Mouse (Mus musculus) hindbrain, embryonic 13.5 days (tissue): ENCODE data around the gene Plaa. TPM values are rescaled to one million over a fixed set of nuclear protein-coding genes. Genes with fewer than 3 reads are reported as not detected.

ENCODE experiments used
- ATAC-seq: fragments of 200-750 bp; cut with Nextera tagmentation; 2 replicates; pipeline ENCODE4 v1.8.0; 2017; ENCODE audit warnings: moderate TSS enrichment; ENCODE audit not compliant: low FRiP score
- H3K27ac ChIP-seq: fragments of 300-500 bp; sonication (generic); 2 replicates; pipeline ENCODE4 v1.5.1; 2015; ENCODE audit warnings: inconsistent platforms, mild to moderate bottlenecking, moderate library complexity
- H3K27me3 ChIP-seq: fragments of 300-500 bp; sonication (generic); 2 replicates; pipeline ENCODE4 v1.6.1; 2015; ENCODE audit warnings: mild to moderate bottlenecking, inconsistent platforms
- H3K36me3 ChIP-seq: fragments of 300-500 bp; sonication (generic); 2 replicates; pipeline ENCODE4 v1.6.1; 2015; ENCODE audit warnings: mild to moderate bottlenecking, inconsistent platforms
- H3K4me1 ChIP-seq: fragments of 300-500 bp; sonication (generic); replicated peaks from 2 replicates; pipeline ENCODE4 v1.6.1; 2015; ENCODE audit warnings: inconsistent platforms
- H3K4me2 ChIP-seq: fragments of 300-500 bp; sonication (generic); 2 replicates; pipeline ENCODE4 v1.6.1; 2015; ENCODE audit warnings: inconsistent platforms, mild to moderate bottlenecking, moderate library complexity
- H3K4me3 ChIP-seq: fragments of 300-500 bp; sonication (generic); 2 replicates; pipeline ENCODE4 v1.5.1; 2015; ENCODE audit warnings: mild to moderate bottlenecking, inconsistent platforms
- H3K9ac ChIP-seq: fragments of 300-500 bp; sonication (generic); 2 replicates; pipeline ENCODE4 v1.6.1; 2015; ENCODE audit warnings: mild to moderate bottlenecking, inconsistent platforms
- H3K9me3 ChIP-seq: fragments of 300-500 bp; sonication (generic); 2 replicates; pipeline ENCODE4 v1.6.1; 2016; ENCODE audit warnings: inconsistent platforms
- WGBS: fragments of 180-500 bp; shearing (Covaris S2); methylation state at CpG from one replicate; pipeline ENCODE4 v1.1.7; 2015; 5-methylcytosine and 5-hydroxymethylcytosine counted together
- polyA plus RNA-seq: library from polyadenylated mRNA; unstranded; fragments of >200 nt; fragmentation: Nextera tagmentation; extraction: Ambion mirVana; gene quantifications from 2 replicates; pipeline ENCODE4 v1.2.1, GENCODE M21; 2015

The Plaa gene
- polyA plus RNA-seq, 1 experiment from 2014 or later, result 81.0 TPM

DNA sequence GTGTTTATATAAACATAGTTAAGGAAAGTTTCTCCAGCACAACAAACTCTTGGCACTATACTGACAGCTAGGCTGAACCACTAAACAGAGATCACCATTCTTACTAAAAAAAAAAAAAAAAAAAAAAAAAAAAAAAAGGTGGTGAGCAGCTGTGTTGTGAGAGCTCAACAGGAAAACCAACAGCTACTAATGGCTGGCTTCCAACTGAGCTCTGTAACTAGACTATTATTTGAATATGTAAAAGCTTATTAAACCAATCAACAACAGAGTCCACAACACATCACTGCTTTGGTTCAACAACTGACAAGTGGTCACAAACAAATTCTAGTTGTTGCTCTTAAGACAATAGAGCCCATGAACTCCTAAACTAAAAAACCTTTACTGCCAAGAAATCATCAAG lies 69.8 kb downstream of the Plaa start:
- Histone ChIP-seq H3K36me3 (peaks cover 12% of the 10 kb centered on the region), H3K27me3 (no peaks in the 10 kb centered on the region), H3K27ac (no peak overlapping the region), H3K4me1 (no peaks in the 10 kb centered on the region), H3K4me2 (no peak overlapping the region), H3K4me3 (no peak overlapping the region), H3K9me3 (no peaks in the 10 kb centered on the region), H3K9ac (no peak overlapping the region)
- no peak for ATAC-seq

DNA sequence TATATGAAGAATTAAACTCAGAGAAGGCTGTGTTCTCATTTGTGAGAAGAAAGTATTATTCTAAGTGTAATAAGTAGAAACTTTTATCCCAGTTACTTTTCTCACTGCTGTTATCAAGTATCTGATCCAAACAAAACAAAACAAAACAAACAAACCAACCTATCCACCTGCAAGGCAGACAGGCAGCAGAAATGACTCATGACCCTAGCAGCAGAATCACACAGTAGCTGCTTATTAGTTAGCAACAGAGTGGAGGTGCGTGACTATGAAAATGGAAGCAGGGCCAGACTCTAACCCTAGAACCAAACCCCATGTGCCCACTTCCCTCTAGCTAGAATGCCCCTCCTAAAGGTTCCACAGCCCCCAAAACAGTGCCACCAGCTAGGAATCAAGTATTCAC lies 73.6 kb downstream of the Plaa start:
- Histone ChIP-seq H3K27ac (no peak overlapping the region), H3K27me3 (no peaks in the 10 kb centered on the region), H3K9me3 (no peaks in the 10 kb centered on the region), H3K9ac (no peak overlapping the region), H3K4me3 (no peak overlapping the region), H3K4me1 (no peaks in the 10 kb centered on the region), H3K4me2 (no peak overlapping the region), H3K36me3 (peaks cover 1% of the 10 kb centered on the region; the same call in 1 of the 2 replicates)
- no peak for ATAC-seq
- WGBS, result 95% methylated on average over 1 of the region's 1 CpGs

DNA sequence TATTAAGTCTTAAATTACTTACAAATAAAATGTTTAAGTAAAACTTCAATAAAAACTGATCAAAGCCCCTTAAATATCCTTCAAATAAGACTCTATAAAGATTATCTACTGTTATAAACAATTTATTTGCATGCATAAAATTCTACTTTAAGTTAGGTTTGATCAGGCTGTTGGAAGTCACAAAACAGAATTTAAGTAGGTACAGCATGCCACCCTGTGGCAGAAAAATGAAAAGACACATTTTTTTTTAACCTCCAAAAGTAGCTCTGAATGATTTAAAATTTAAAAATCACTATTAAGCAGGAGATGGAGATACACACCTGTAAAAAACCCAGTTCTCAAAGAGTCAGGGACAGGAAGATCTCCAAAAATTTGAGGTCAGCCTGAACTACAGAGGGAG lies 79.7 kb downstream of the Plaa start:
- Histone ChIP-seq H3K9ac (no peak overlapping the region), H3K36me3 (no peaks in the 10 kb centered on the region), H3K27ac (no peak overlapping the region), H3K9me3 (no peaks in the 10 kb centered on the region), H3K27me3 (no peaks in the 10 kb centered on the region), H3K4me2 (no peak overlapping the region), H3K4me1 (no peaks in the 10 kb centered on the region), H3K4me3 (no peak overlapping the region)
- no peak for ATAC-seq

DNA sequence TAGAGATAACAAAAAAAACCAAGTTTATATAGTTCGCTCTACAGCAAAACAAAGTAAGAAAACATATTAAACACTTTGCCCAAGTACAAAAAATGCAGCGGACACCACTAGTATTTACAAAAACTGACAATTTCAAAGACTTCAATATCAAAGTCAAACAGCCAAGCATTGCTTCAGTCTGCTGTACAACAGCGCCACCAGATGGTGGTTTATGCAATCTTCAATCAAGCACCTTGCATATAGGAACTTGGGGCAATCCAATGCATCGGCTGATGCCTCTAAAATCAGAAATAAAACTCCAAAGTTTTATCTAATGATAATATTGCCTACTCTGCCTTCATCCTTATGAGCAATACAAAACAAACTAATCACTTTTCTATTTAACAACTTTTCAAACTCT lies 85.4 kb downstream of the Plaa start:
- H3K36me3 ChIP-seq, result peaks cover 13% of the 10 kb centered on the region
- no peak overlapping the region for H3K27ac ChIP-seq
- no peak overlapping the region for H3K4me3 ChIP-seq
- no peaks in the 10 kb centered on the region for H3K27me3 ChIP-seq
- no peak for ATAC-seq
- no peaks in the 10 kb centered on the region for H3K9me3 ChIP-seq
- H3K4me1 ChIP-seq, result no peaks in the 10 kb centered on the region
- 68% methylated on average over 4 of the region's 4 CpGs for WGBS
- no peak overlapping the region for H3K4me2 ChIP-seq
- no peak overlapping the region for H3K9ac ChIP-seq

Other genes starting within 250 kb of the Plaa start
- 0.96 TPM in 1 of 2 replicates, not detected in the other for gene Gm10306, start 46.7 kb downstream of the Plaa start, polyA plus RNA-seq
- 22.1 and 24.8 TPM in 2 replicates for gene Caap1, start 46.4 kb downstream of the Plaa start, polyA plus RNA-seq
- 34.0 and 36.2 TPM in 2 replicates for gene Ift74, start 11.2 kb upstream of the Plaa start, polyA plus RNA-seq
- gene Lrrc19, start 46.9 kb upstream of the Plaa start, polyA plus RNA-seq, result 0.38 TPM in 2 replicates
- 8.9 and 9.4 TPM in 2 replicates for gene Tek, start 136.0 kb upstream of the Plaa start, polyA plus RNA-seq